Mouse (Mus musculus) small intestine, adult 2 months (tissue): ENCODE measurements around the gene Nap1l4. TPM values are rescaled to one million over a fixed set of nuclear protein-coding genes. Genes with fewer than 3 reads are reported as not detected.

Experiments used
- H3K27ac ChIP-seq: fragments of 200-500 bp; 2 replicates; pipeline ENCODE4 v1.5.1; 2012; ENCODE audit warnings: low read depth, low read length, control low read depth, inconsistent platforms; ENCODE audit not compliant: insufficient read depth
- H3K27me3 ChIP-seq: fragments of 200-500 bp; 2 replicates; pipeline ENCODE4 v1.6.1; 2012; ENCODE audit warnings: mild to moderate bottlenecking, moderate library complexity, low read length, inconsistent platforms; ENCODE audit not compliant: control insufficient read depth, insufficient read depth
- H3K36me3 ChIP-seq: fragments of 200-500 bp; 2 replicates; pipeline ENCODE4 v1.6.1; 2012; ENCODE audit warnings: mild to moderate bottlenecking, low read length, control low read depth, inconsistent platforms; ENCODE audit not compliant: control insufficient read depth, insufficient read depth
- H3K4me1 ChIP-seq: fragments of 200-500 bp; 2 replicates; pipeline ENCODE4 v1.6.1; 2012; ENCODE audit warnings: low read length, inconsistent platforms, mixed read lengths; ENCODE audit not compliant: control insufficient read depth, insufficient read depth, insufficient read length
- H3K4me3 ChIP-seq: fragments of 200-500 bp; 2 replicates; pipeline ENCODE4 v1.5.1; 2012; ENCODE audit warnings: low read depth, mild to moderate bottlenecking, control low read depth, inconsistent platforms, low read length, moderate library complexity
- CTCF ChIP-seq: fragments of 200-500 bp; IDR thresholded peaks from 2 replicates; pipeline ENCODE4 v1.5.1; 2012; ENCODE audit warnings: low read depth, mild to moderate bottlenecking, control low read depth, inconsistent platforms, low read length, moderate library complexity, mixed read lengths; ENCODE audit not compliant: insufficient replicate concordance, insufficient read length; ENCODE audit errors: extremely low read depth
- POLR2A ChIP-seq: fragments of 200-500 bp; IDR thresholded peaks from 2 replicates; pipeline ENCODE4 v1.6.1; 2012; ENCODE audit warnings: low read depth, mild to moderate bottlenecking, control low read depth, inconsistent platforms, low read length, moderate library complexity
- WGBS: fragments of 180-500 bp; shearing (Covaris S2); methylation state at CpG from one replicate; pipeline ENCODE4 v1.1.7; 2018; 5-methylcytosine and 5-hydroxymethylcytosine counted together
- polyA plus RNA-seq: library from polyadenylated mRNA; depleted of rRNA; stranded (reverse); fragments of >200 nt; gene quantifications from 2 replicates; pipeline ENCODE4 v1.2.3, GENCODE M21; 2012

Nap1l4 gene
- polyA plus RNA-seq, 1 experiment: 35.8 TPM

DNA sequence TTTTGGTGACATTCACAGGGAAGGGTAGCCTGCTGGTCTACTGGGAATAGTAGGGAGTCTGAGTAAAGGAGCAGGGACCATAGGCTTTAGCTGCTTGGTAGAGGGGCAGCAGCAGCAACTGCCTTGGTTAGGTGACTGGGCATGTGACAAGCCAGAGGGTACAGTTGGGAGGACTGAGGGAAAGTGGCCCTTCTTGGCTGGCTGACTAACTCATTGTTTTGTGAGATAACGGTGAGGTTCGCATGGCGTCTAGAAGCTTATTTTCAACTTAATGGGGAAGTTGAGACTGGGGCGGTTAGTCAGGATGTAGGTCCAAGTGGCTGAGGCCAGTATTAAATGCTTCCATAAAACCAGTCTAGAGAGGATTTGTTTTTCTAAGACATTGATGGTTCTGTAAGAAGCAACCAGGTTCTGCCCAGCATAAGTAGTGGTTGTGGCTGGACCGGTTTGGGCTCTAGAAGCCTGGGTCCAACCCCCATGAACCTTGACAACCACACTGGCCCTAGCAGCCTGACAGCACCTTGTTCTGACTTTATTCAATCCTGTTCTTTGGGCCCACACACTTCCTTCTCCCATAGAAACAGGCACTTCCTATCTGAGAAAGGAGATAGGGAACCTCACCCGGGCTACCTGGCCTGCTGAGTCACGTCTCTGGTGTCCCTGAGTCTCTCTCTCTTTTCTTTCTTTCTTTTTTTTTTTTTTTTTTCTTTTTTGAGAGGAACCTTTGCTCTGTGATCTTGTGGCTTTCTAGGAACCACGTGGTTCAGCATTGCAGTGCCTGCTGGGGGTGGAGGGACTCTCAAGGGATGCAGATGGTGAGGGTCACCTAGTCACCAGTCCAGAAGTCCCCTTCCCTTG lies 53.6 kb downstream of the Nap1l4 start:
- Histone ChIP-seq H3K4me3 (no peak overlapping the region), H3K4me1 (peaks cover 18% of the 10 kb centered on the region), H3K27ac (no peak overlapping the region), H3K36me3 (peaks cover 8% of the 10 kb centered on the region), H3K27me3 (no peaks in the 10 kb centered on the region)
- TF ChIP-seq CTCF (no peak), POLR2A (no peak)
- 42% methylated on average over 8 of the region's 8 CpGs for WGBS

DNA sequence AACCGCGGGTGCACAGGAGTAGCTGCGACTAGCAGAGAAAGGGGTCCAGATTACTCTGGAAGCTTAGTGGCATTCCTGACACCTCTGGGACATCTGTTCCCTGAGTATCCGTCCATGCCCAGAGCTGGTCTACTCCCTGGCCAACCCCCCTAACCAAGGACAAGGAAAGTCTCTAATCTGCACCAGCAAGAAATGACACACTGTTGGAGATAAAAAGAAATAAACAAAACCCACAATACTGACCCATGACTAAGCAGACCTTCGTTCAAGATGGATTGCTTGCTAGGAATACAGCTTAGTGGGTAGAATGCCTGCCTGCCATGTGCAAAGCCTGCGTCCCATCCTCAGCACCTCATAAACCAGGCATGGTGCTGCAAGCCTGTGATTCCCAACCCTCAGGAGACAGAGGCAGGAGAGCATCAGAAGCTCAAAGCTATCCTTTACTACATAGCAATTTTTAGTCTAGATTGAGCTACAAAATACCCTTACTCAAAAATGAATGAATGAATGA lies 55.2 kb downstream of the Nap1l4 start:
- H3K4me1 ChIP-seq: peaks cover 13% of the 10 kb centered on the region
- no peak overlapping the region for H3K4me3 ChIP-seq
- H3K36me3 ChIP-seq: peaks cover 8% of the 10 kb centered on the region
- no peak for TF ChIP-seq CTCF
- no peak for TF ChIP-seq POLR2A
- H3K27ac ChIP-seq: no peak overlapping the region
- 95% methylated on average over 6 of the region's 6 CpGs for WGBS
- no peaks in the 10 kb centered on the region for H3K27me3 ChIP-seq

DNA sequence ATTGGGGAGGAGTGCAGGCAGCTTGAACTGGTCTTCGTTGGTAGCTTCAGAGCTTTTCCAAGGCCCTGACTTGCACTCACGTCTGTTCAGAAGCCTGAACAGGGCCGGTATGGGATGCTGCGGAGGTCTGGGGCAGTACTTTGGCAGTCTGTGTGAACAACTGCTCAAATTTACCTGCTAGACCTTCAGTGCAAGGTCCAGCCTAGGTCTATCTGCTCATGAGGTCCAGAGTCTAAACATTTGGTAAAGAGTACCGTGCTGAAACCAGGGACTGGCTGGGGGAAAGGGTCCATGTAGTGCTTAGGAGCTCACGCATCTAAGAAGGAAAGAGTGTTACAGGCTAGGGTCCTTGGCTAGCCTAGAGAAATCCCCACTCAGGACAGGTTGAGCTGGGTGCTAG lies 59.2 kb downstream of the Nap1l4 start:
- no peaks in the 10 kb centered on the region; the same call in 1 of the 2 replicates for H3K4me1 ChIP-seq
- no peak overlapping the region for H3K4me3 ChIP-seq
- no peak for TF ChIP-seq CTCF
- TF ChIP-seq POLR2A: no peak
- WGBS: 77% methylated on average over 6 of the region's 6 CpGs
- no peak overlapping the region for H3K27ac ChIP-seq
- no peaks in the 10 kb centered on the region for H3K27me3 ChIP-seq
- peaks cover 8% of the 10 kb centered on the region for H3K36me3 ChIP-seq

DNA sequence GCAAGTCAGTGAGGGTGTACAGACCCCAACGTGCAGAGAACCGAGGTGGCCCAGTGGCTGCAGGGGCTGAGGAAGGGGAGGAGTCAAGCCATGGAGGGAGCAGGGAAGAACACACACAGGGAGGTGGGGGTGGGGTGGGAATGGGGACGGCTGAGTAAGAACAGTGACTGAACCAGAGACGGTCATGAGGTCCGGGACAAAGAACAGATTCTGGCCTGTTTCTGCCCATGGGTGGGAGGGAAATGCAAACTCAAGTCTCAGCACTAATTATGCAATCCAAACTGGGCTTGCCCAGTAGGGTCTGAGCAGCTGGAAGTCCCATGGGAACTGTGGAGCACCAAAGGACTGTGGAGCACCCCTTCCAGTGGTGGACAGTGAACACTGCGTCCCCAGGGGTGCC lies 66.4 kb downstream of the Nap1l4 start:
- peaks cover 3% of the 10 kb centered on the region; the same call in 1 of the 2 replicates for H3K27me3 ChIP-seq
- no peak for TF ChIP-seq CTCF
- no peak for TF ChIP-seq POLR2A
- 40% methylated on average over 6 of the region's 6 CpGs for WGBS
- no peaks in the 10 kb centered on the region for H3K4me1 ChIP-seq
- 0 out of 2 replicates have a peak, but pooled peaks cover 1% of the 10 kb centered on the region for H3K36me3 ChIP-seq
- H3K4me3 ChIP-seq: no peak overlapping the region
- H3K27ac ChIP-seq: no peak overlapping the region

GRCm38 (mm10) chr7:143481806-143482387 lies 67.0 kb downstream of the Nap1l4 start:
- Histone ChIP-seq H3K4me3 (no peak overlapping the region), H3K36me3 (0 out of 2 replicates have a peak, but pooled peaks cover 1% of the 10 kb centered on the region), H3K27me3 (peaks cover 3% of the 10 kb centered on the region; the same call in 1 of the 2 replicates), H3K4me1 (peaks cover 5% of the 10 kb centered on the region; the same call in 1 of the 2 replicates), H3K27ac (no peak overlapping the region)
- WGBS: 76% methylated on average over 5 of the region's 5 CpGs
- no peak for TF ChIP-seq POLR2A
- no peak for TF ChIP-seq CTCF

DNA sequence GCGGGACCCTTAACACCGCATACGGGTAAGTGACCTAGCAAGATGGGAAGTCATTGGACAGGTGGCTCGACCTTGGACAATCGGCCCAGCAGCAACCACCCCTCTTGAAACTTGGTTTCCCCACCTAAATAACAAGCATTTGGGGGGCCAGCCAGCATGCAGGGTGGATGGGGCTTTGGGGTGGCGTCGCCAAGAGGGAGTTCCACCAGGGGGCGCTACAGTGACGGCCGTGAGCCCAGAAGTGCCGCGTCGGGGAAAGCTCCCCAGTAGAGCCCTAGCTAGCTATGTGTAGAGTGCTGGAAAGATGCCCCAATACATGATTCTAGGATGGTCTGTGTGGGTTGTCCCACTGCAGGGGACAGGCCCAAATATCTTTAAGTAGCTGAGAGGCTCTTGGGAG lies 68.4 kb downstream of the Nap1l4 start:
- no peak overlapping the region for H3K4me3 ChIP-seq
- 0 out of 2 replicates have a peak, but pooled peaks cover 1% of the 10 kb centered on the region for H3K36me3 ChIP-seq
- TF ChIP-seq POLR2A (no peak), CTCF (peak; percentile 80)
- peaks cover 3% of the 10 kb centered on the region; the same call in 1 of the 2 replicates for H3K27me3 ChIP-seq
- H3K27ac ChIP-seq: no peak overlapping the region
- H3K4me1 ChIP-seq: peaks cover 16% of the 10 kb centered on the region
- whole genome bisulfite sequencing: 24% methylated on average over 13 of the region's 13 CpGs

DNA sequence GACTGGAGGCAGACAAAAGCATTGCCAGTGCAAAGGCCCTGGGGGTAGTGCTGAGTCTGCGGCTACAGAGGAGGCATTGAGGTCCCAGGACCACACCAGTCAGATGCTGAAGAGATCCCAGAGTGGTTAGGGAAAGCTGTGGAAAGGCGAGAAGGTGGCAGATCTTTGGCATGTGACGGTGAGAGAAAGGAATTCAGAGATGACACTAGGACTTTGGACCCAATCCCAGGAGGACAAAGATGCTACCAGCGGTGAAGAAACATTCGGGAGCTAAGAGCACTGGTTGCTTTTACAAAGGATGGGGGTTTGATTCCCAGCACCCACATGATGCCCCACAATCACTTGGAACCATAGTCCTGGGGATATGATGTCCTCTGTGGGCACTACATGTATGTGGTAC lies 71.1 kb downstream of the Nap1l4 start:
- Histone ChIP-seq H3K4me1 (peaks cover 28% of the 10 kb centered on the region), H3K27me3 (peaks cover 3% of the 10 kb centered on the region; the same call in 1 of the 2 replicates), H3K4me3 (no peak overlapping the region), H3K36me3 (0 out of 2 replicates have a peak, but pooled peaks cover 1% of the 10 kb centered on the region), H3K27ac (no peak overlapping the region)
- 86% methylated on average over 5 of the region's 5 CpGs for WGBS
- TF ChIP-seq POLR2A (no peak), CTCF (no peak)
